Mouse (Mus musculus) limb, embryonic 13.5 days (tissue): ENCODE measurements at regions not wholly inside any gene's neighbourhood (a gene's known extent, or its start where the extent isn't known, plus 50 kb on each side); places are given as distances from the start of the nearest gene placed in this dataset.

Experiments used
- ATAC-seq: fragments of 200-750 bp; cut with Nextera tagmentation; 2 replicates; pipeline ENCODE4 v1.8.0; 2017; ENCODE audit warnings: low read depth, moderate number of reproducible peaks, moderate TSS enrichment; ENCODE audit not compliant: low FRiP score
- H3K27ac ChIP-seq: fragments of 300-500 bp; sonication (generic); 2 replicates; pipeline ENCODE4 v1.5.1; 2015; ENCODE audit warnings: inconsistent platforms, mild to moderate bottlenecking, moderate library complexity
- H3K27me3 ChIP-seq: fragments of 300-500 bp; sonication (generic); 2 replicates; pipeline ENCODE4 v1.6.1; 2015; ENCODE audit warnings: mild to moderate bottlenecking, inconsistent platforms
- H3K36me3 ChIP-seq: fragments of 300-500 bp; sonication (generic); 2 replicates; pipeline ENCODE4 v1.6.1; 2015; ENCODE audit warnings: inconsistent platforms, mild to moderate bottlenecking, moderate library complexity
- H3K4me1 ChIP-seq: fragments of 300-500 bp; sonication (generic); 2 replicates; pipeline ENCODE4 v1.6.1; 2015; ENCODE audit warnings: inconsistent platforms
- H3K4me2 ChIP-seq: fragments of 300-500 bp; sonication (generic); replicated peaks from 2 replicates; pipeline ENCODE4 v1.6.1; 2015; ENCODE audit warnings: inconsistent platforms, mild to moderate bottlenecking, moderate library complexity
- H3K4me3 ChIP-seq: fragments of 300-500 bp; sonication (generic); 2 replicates; pipeline ENCODE4 v1.5.1; 2015; ENCODE audit warnings: moderate library complexity, mild to moderate bottlenecking, inconsistent platforms
- H3K9ac ChIP-seq: fragments of 300-500 bp; sonication (generic); 2 replicates; pipeline ENCODE4 v1.6.1; 2015; ENCODE audit warnings: mild to moderate bottlenecking, inconsistent platforms
- H3K9me3 ChIP-seq: fragments of 300-500 bp; sonication (generic); 2 replicates; pipeline ENCODE4 v1.6.1; 2016; ENCODE audit warnings: inconsistent platforms
- WGBS: fragments of 180-500 bp; shearing (Covaris S2); methylation state at CpG from one replicate; pipeline ENCODE4 v1.1.7; 2015; 5-methylcytosine and 5-hydroxymethylcytosine counted together

- Histone ChIP-seq H3K4me3 (no peak overlapping the region), H3K9ac (no peak overlapping the region), H3K36me3 (no peaks in the 10 kb centered on the region), H3K4me1 (no peaks in the 10 kb centered on the region), H3K4me2 (no peak overlapping the region), H3K27ac (no peak overlapping the region), H3K27me3 (no peaks in the 10 kb centered on the region), H3K9me3 (no peaks in the 10 kb centered on the region)
- ATAC-seq = no peak
- WGBS = 81% methylated on average over 6 of the region's 6 CpGs
These were observed 212.8 kb upstream of the Tnc start for GRCm38 (mm10) chr4:64259348-64260187.

- Histone ChIP-seq H3K4me1 (no peaks in the 10 kb centered on the region), H3K36me3 (no peaks in the 10 kb centered on the region), H3K27ac (no peak overlapping the region), H3K9ac (no peak overlapping the region), H3K4me2 (no peak overlapping the region), H3K4me3 (no peak overlapping the region), H3K9me3 (no peaks in the 10 kb centered on the region), H3K27me3 (no peaks in the 10 kb centered on the region)
- no peak for ATAC-seq
- 72% methylated on average over 8 of the region's 8 CpGs for WGBS
These were observed 208.4 kb upstream of the Tnc start for GRCm38 (mm10) chr4:64255253-64255652.

- WGBS = 66% methylated on average over 5 of the region's 5 CpGs
These were observed 203.9 kb upstream of the Tnc start for GRCm38 (mm10) chr4:64250691-64251090.

DNA sequence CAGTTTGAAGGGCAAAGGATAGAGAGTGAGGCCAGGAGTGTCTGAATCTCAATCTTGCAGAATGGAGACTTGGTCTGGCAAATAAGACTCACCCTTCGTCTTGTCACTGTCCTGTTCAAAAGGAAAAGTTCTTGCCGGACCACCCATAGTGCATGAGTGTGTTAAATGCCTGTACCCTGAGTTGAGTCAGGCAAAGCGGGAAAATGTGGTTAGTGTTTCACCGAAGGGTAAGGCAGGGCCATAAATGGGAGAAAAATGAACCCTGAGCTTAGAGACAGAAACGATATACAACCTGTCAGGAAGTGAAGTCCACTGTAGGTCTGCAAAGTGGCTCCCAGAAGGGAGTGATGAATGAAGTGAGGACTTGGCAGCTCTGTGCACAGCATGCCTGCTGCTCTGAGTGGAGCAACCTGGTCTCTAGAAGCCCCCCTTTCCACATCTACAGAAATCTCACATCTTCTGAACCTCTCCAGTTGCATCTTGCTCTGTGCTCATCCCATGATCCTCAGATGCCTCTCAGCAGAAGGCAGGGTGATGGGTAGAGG, 191.5 kb upstream of the Tnc start:
- WGBS = 28% methylated on average over 5 of the region's 5 CpGs
- H3K9me3 ChIP-seq = no peaks in the 10 kb centered on the region
- H3K36me3 ChIP-seq = no peaks in the 10 kb centered on the region
- H3K27ac ChIP-seq = no peak overlapping the region
- ATAC-seq = peak; percentile 51; the same call in 1 of the 2 replicates
- no peak overlapping the region for H3K9ac ChIP-seq
- H3K4me2 ChIP-seq = no peak overlapping the region
- H3K4me1 ChIP-seq = peaks cover 17% of the 10 kb centered on the region; the same call in 1 of the 2 replicates
- no peak overlapping the region for H3K4me3 ChIP-seq
- no peaks in the 10 kb centered on the region for H3K27me3 ChIP-seq

More at GRCm38 (mm10) chr4:64250691-64251090, 203.9 kb upstream of the Tnc start:
- no peak overlapping the region for H3K4me3 ChIP-seq
- H3K27ac ChIP-seq = no peak overlapping the region
- no peak overlapping the region for H3K9ac ChIP-seq
- H3K36me3 ChIP-seq = no peaks in the 10 kb centered on the region
- H3K27me3 ChIP-seq = no peaks in the 10 kb centered on the region
- no peaks in the 10 kb centered on the region for H3K4me1 ChIP-seq
- H3K4me2 ChIP-seq = no peak overlapping the region
- ATAC-seq = peak; percentile 81
- H3K9me3 ChIP-seq = no peaks in the 10 kb centered on the region

GRCm38 (mm10) chr4:64235534-64235933, 188.7 kb upstream of the Tnc start:
- Histone ChIP-seq H3K4me1 (peaks cover 17% of the 10 kb centered on the region; the same call in 1 of the 2 replicates), H3K9ac (no peak overlapping the region), H3K27me3 (no peaks in the 10 kb centered on the region), H3K4me3 (no peak overlapping the region), H3K9me3 (no peaks in the 10 kb centered on the region), H3K27ac (no peak overlapping the region), H3K36me3 (no peaks in the 10 kb centered on the region), H3K4me2 (no peak overlapping the region)
- ATAC-seq = no peak
- WGBS = 86% methylated on average over 4 of the region's 4 CpGs

- no peak overlapping the region for H3K9ac ChIP-seq
- no peak for ATAC-seq
- no peaks in the 10 kb centered on the region for H3K36me3 ChIP-seq
- 83% methylated on average over 4 of the region's 4 CpGs for WGBS
- H3K4me3 ChIP-seq = no peak overlapping the region
- H3K4me1 ChIP-seq = 0 out of 2 replicates have a peak, but pooled peaks cover 4% of the 10 kb centered on the region
- no peak overlapping the region for H3K27ac ChIP-seq
- no peaks in the 10 kb centered on the region for H3K27me3 ChIP-seq
- no peak overlapping the region for H3K4me2 ChIP-seq
- no peaks in the 10 kb centered on the region for H3K9me3 ChIP-seq
These were observed 185.3 kb upstream of the Tnc start for GRCm38 (mm10) chr4:64232159-64232558.

DNA sequence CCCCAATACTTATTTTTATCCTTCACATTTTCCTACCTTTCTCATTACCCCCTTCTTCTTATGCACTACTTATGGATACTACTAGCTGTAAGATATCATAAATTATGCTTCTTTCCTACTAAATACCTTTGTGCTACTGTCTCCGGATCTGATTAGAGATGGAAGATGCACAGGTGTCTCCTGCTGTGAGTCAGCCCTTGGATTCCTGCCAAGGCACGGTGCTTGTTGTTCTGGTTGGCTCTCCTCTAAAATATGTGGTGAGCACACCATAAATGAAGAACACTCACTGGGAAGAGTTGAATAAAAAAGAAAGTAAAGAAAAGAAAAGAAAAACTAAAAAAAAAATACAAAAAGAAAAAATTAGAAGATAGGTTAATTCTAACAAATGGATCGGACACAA, 181.5 kb upstream of the Tnc start:
- Histone ChIP-seq H3K4me2 (no peak overlapping the region), H3K27me3 (no peaks in the 10 kb centered on the region), H3K9me3 (no peaks in the 10 kb centered on the region), H3K9ac (no peak overlapping the region), H3K4me3 (no peak overlapping the region), H3K36me3 (no peaks in the 10 kb centered on the region), H3K27ac (no peak overlapping the region), H3K4me1 (no peaks in the 10 kb centered on the region)
- WGBS = 73% methylated on average over 3 of the region's 3 CpGs
- ATAC-seq = no peak

- H3K36me3 ChIP-seq = no peaks in the 10 kb centered on the region
- H3K27ac ChIP-seq = no peak overlapping the region
- no peak overlapping the region for H3K9ac ChIP-seq
- H3K27me3 ChIP-seq = no peaks in the 10 kb centered on the region
- no peak overlapping the region for H3K4me3 ChIP-seq
- no peak for ATAC-seq
- H3K9me3 ChIP-seq = no peaks in the 10 kb centered on the region
- H3K4me1 ChIP-seq = no peaks in the 10 kb centered on the region
- H3K4me2 ChIP-seq = no peak overlapping the region
These were observed 179.8 kb upstream of the Tnc start for GRCm38 (mm10) chr4:64226635-64227034.

DNA sequence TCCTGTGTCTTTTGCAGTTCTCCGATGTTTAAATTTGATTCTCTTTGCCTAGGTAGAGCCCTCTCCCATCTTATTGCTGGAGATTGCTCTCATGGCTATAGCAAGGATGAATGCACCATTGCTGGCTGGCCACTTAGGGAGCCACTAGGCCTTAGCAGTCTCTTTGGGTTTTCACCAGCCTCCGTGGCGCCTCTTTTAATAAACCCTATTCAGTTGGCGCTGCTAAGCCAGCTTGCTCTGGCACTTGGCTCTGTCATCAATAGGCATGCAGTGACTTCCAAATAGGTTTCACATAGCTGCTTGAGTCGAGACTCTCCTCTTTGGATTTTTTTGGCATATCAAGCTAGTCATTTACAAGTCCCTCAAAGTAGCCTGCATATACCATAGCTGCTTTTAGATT, 178.1 kb upstream of the Tnc start:
- WGBS = 92% methylated on average over 5 of the region's 5 CpGs
- no peaks in the 10 kb centered on the region for H3K4me1 ChIP-seq
- H3K27me3 ChIP-seq = no peaks in the 10 kb centered on the region
- no peaks in the 10 kb centered on the region for H3K9me3 ChIP-seq
- H3K4me3 ChIP-seq = no peak overlapping the region
- H3K36me3 ChIP-seq = no peaks in the 10 kb centered on the region
- H3K27ac ChIP-seq = no peak overlapping the region
- ATAC-seq = no peak
- H3K9ac ChIP-seq = no peak overlapping the region
- no peak overlapping the region for H3K4me2 ChIP-seq

GRCm38 (mm10) chr4:64219802-64220201, 173.0 kb upstream of the Tnc start:
- Histone ChIP-seq H3K4me3 (no peak overlapping the region), H3K27ac (no peak overlapping the region), H3K4me1 (no peaks in the 10 kb centered on the region), H3K9ac (no peak overlapping the region), H3K36me3 (no peaks in the 10 kb centered on the region), H3K9me3 (no peaks in the 10 kb centered on the region), H3K27me3 (no peaks in the 10 kb centered on the region), H3K4me2 (no peak overlapping the region)
- ATAC-seq = no peak
- whole genome bisulfite sequencing = 80% methylated on average over 2 of the region's 2 CpGs

DNA sequence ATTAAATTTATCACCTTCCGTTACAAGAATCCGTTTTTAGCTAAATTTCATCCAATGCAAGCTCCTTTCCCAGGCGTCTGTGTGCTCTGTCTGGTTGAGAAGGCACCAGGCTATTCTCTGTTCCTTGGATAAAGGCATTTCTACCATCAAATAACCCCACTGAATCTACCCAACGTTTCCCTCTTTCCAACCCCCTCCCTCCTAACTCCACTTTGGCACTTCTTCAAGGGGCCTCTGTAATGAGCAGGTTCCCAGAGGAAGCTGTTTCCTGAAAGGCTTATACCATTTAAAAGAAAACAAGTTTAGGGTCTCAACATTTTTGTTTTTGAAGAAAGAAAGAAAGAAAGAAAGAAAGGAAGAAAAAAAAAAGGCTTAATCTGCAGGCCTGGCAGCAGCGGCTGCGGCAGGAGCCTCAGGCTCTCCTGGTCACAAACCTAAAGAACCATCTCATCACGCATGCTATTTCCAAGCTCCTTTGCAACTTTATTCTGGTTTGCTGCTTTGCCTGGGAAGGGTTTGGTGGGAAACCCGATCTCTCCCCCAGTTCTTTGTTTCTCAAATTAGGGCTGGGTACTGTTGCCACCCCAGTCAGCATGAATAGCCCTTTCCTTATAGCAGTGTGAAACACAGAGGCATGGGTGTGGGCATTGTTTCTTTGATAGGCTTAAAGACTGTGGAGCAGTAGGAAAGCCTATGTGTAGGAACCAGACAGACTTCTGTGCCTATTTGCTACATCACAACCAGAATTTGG, 160.5 kb upstream of the Tnc start:
- Histone ChIP-seq H3K9ac (no peak overlapping the region), H3K36me3 (no peaks in the 10 kb centered on the region), H3K4me1 (peaks cover 9% of the 10 kb centered on the region), H3K9me3 (peaks cover 6% of the 10 kb centered on the region; the same call in 1 of the 2 replicates), H3K27ac (peak overlapping the region; percentile 11; the same call in 1 of the 2 replicates), H3K4me2 (no peak overlapping the region), H3K27me3 (no peaks in the 10 kb centered on the region), H3K4me3 (no peak overlapping the region)
- no peak for ATAC-seq
- 37% methylated on average over 8 of the region's 8 CpGs for whole genome bisulfite sequencing

GRCm38 (mm10) chr4:64200808-64201190, 154.0 kb upstream of the Tnc start:
- 74% methylated on average over 3 of the region's 3 CpGs for WGBS
- H3K4me2 ChIP-seq = no peak overlapping the region
- no peaks in the 10 kb centered on the region for H3K36me3 ChIP-seq
- no peak overlapping the region for H3K4me3 ChIP-seq
- H3K27ac ChIP-seq = no peak overlapping the region
- H3K9ac ChIP-seq = no peak overlapping the region
- peaks cover 6% of the 10 kb centered on the region; the same call in 1 of the 2 replicates for H3K9me3 ChIP-seq
- no peak for ATAC-seq
- no peaks in the 10 kb centered on the region for H3K4me1 ChIP-seq
- H3K27me3 ChIP-seq = no peaks in the 10 kb centered on the region
